Mouse (Mus musculus) adrenal gland, adult 8-10 months (tissue): ENCODE measurements around the gene Robo1. TPM values are rescaled to one million over a fixed set of nuclear protein-coding genes. Genes with fewer than 3 reads are reported as not detected.

Source experiments
- DNase-seq: peaks from one replicate; pipeline ENCODE4 v3.0.0; 2022
- total RNA-seq, 4 experiments: library from RNA; stranded (reverse); gene quantifications; 2 replicates each; pipeline ENCODE4 v1.2.4; 2022

The Robo1 gene
- total RNA-seq, 4 experiments from 2014 or later, result 112 to 184 (median 152) TPM

- DNase-seq, result no peak
Measured at GRCm38 (mm10) chr16:72740218-72740617, 432.1 kb downstream of the Robo1 start.

DNA sequence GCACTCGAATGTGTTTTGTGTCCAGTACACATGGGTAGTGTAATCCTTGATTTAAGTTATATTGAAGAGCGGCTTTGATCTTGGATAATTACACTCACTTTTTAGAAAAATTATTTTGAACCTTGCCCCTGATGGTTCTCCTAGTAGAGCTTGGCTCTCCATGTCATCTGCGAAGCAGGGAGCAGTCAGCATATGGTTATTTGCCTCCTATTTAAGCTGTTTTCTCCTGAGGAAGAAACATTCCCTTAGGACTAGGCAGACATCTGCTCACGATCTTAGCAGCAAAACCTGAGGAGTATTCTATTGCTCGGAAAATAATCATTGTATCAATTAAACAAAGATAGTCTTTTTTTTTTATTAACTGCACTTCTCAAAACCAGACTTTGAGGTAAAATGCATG, 439.6 kb downstream of the Robo1 start:
- DNase-seq, result no peak

GRCm38 (mm10) chr16:72765128-72765913, 457.2 kb downstream of the Robo1 start:
- no peak for DNase-seq

GRCm38 (mm10) chr16:72769214-72769834, 461.2 kb downstream of the Robo1 start:
- no peak for DNase-seq

DNA sequence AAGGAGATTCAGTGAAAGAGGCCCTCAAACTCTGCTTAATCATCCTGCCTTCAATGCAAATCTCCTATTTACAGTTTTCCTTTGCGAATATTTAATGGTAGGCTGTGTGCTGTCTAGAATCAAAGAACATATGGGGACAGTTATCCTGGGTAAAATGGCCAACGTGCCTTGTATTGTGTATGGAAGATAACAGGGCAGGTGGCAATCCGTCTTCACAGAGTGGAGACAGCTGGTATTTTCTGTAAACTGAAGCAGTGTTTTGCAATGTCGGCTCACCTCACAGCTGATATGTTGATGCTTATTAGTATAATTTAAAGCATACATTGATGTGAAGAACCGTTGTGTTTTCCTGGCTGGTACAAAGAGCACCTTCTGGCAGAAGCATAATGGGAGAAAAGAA, 464.2 kb downstream of the Robo1 start:
- no peak for DNase-seq

- no peak for DNase-seq
Measured at GRCm38 (mm10) chr16:72773034-72773433, 464.9 kb downstream of the Robo1 start.

GRCm38 (mm10) chr16:72778520-72778919, 470.4 kb downstream of the Robo1 start:
- DNase-seq, result no peak

DNA sequence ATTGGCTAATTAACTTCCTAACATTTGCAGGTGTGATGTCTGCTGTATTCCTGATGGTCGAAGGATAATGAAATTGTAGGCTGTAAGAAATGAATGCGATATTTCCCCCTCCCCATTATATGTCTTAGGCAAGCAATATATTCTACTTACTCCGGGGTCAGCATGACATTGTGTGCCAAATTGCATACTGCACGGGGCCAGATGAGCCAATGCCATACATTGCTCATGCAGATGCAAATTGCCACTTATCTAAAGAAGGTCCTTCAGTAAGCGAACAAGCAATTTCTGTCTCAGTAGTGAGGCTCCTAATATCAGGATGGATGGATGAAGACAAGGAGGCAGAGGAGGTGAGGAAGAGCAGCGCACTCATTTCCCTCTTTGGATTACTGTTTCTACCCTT, 474.1 kb downstream of the Robo1 start:
- no peak for DNase-seq

DNA sequence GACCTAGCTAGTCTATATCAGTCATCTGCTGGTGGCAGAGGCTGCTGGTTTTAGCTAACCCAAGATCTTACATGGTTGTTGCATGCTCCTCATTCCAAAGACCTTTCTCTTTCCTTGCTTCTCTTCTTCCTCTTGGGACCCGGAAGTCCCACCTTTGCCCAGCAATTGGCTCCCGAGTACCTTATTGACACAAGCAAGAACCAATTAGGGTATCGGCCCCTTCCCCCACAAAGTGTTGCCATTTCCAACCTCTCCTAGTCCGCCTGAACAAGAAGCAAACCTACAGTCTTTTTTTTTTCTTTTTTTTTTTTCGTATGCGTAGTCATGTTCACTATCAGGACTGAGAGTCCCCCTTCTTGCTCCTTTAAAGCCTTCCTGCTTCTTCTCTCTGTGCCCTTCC, 478.0 kb downstream of the Robo1 start:
- no peak for DNase-seq

GRCm38 (mm10) chr16:72786636-72787035, 478.5 kb downstream of the Robo1 start:
- DNase-seq, result no peak

- DNase-seq, result no peak
Measured at GRCm38 (mm10) chr16:72788017-72788416, 479.9 kb downstream of the Robo1 start.

GRCm38 (mm10) chr16:72791181-72791705, 483.1 kb downstream of the Robo1 start:
- no peak for DNase-seq

DNA sequence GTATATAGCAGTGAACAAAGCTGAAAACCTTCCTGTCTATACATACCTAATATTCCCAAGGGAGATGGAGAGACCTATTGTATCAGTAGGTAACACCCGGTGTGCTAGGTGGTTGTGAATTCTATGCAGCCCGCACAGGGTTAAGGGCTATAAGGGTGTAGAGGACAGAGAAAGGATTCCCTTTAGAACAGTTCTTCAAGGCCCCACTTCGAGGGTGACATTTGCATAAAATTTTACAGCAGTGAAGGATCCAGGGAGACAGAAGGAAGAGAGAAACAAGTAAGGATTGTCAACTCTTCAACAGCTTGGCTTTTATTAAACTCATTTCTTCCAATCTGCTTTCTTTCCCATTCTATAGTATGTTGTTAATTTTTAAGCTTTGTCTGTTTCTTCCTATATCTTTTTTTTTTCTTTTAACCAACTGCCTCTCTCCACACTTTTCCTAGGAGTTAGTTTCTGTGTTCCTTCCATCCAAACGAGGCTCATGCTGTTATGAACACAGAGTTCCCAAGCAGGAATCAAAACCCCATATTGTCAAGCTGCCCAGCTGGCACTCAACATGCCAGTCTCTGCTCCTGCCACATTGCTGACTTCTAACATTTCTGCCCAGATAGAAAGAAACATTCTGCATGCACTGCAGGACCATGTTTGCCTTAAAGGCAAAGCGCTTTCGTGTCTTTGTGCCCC, 486.7 kb downstream of the Robo1 start:
- DNase-seq, result no peak

DNA sequence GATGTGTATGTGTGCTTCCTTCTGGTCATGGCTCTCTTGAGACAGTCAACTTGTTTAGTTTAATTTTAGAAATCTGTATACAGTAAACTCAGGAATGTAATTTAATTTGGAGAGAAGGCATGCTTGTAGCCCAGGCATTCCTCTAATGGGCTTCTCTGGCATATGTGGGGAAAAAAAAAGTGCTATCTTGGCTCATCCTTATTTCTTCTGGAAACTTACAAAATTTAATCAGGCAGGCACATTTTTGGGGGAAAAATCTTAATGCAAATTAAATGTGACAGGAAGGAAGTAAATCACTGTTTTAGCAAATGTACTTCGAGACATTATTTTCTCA, 487.2 kb downstream of the Robo1 start:
- no peak for DNase-seq

GRCm38 (mm10) chr16:72798405-72798949, 490.4 kb downstream of the Robo1 start:
- DNase-seq, result no peak

DNA sequence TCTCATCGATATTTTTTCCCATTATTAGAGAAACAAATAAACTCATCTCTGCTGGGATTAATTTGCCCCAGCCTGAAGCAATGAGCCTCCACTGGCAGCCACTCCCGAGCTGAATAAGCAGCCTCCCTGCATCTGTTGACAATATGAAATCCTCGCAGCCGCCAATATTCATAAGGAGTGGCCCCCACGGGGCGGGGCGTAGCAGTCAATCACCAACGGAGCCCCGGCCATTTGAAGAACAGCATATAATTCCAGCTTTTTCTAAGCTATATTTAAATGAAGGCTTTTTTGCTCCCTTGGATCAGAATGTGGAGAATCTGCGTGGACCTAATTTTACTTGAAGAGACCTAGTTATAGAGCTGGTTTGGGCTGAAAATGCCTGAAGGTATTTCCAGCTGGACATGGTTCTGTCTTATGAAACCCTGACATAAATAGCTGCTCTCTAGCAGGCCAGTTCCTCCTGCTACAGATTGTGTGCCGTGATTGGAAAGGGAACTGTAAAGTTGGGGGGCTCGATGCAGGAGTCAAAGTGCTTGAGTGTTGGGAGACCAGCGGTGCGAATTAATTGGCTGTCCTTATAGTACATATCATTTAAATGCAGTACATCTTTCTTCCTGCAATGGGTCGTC, 492.1 kb downstream of the Robo1 start:
- DNase-seq, result no peak

DNA sequence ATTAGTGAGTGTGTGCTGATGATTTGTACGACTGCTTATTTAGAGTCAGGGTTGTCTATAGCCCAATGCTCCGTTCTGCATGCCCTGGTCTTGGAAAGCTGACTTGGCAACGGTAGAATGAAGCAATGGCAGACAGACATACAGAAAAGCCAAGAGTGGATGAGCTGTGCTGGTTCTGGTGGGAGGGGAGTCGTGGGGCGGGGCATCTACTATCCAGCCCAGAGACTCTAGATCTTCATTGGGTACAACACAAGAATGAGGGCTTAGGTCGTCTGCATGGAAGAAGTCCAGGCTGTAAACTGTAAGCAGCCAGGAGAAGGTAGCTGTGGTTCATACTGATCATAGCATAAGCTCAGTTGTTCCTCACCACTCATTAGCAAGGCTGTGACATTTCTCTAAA, 492.7 kb downstream of the Robo1 start:
- no peak for DNase-seq

DNA sequence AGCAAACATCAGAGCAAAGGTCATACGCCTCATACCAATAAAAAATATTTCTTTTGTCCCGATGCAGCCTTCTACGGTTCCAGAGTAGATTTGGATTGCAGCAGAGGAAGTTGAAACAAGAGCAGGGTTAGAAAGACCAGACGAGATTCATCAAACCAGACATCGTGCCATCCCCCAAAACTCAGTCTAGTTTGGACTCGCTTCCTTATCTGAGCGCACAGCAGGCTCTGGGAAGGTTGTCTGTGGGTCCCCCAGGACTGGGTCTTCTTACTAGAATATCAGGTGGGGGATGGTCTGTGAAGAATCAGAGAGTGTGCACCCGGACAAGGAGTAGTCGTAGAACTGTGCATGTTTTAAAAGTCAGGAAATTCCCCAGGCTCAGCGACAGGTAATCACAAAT, 500.2 kb downstream of the Robo1 start:
- DNase-seq, result no peak

DNA sequence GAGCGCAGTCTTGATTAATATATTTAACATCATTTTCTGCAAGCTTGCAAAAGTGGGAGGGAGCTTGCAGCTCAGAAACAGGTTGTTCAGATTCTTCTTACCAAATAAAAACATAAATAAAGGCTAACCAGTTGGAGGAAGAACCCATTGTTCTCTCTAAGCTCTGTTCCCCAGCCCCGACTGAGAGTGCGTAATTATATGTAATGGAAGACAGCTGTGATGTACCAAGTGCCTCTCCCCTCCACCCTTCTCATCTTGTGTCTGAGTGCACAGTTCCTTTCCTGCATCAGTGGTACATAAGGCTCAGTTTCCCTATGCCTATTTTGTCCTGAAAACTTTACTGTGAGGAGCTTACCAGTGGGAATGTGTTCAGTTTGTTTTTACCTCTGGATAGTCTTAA, 502.8 kb downstream of the Robo1 start:
- DNase-seq, result no peak

DNA sequence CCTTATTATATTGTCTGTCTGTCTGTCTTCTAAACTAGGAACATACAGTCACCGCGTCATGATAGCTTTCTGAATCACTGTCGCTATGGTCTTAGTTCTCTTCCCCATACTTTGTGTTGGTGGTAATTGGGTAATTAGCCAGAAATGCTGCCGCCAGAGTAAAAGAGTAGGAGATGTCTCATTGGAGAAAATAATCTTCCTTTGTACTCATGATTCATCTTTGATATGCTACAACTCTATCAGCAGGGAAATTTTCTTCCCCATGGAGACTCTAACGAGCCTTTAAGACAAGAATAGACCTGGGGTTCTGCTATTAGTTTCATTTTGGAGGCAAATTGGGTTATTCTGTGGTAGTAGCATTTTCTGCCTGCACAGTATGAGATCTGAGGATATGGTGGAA, 503.4 kb downstream of the Robo1 start:
- DNase-seq, result no peak

- DNase-seq, result no peak
Measured at GRCm38 (mm10) chr16:72811908-72812307, 503.8 kb downstream of the Robo1 start.

DNA sequence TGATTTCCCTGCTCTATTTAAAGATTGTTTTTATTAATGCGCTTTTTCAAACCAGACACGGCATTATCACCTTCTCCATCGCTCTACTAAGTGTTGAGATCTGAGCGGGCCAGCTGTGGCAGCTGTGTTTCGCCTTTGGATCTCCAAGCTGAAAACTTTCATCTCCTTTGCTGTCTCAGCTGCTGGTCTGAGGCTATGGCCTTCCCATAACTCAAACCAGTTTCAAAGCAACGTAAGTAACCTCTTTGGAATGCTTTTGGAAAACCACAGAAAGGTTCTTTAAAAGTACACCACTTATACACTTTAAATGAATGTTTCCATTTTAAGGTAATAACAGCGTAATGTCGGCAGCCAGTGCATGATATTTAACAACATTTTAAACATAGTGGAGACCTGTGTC, 520.3 kb downstream of the Robo1 start:
- no peak for DNase-seq

- DNase-seq, result no peak
Measured at GRCm38 (mm10) chr16:72829530-72829929, 521.4 kb downstream of the Robo1 start.
